Mouse (Mus musculus): ENCODE measurements around the gene Prdm2. TPM values are rescaled to one million over a fixed set of nuclear protein-coding genes. Genes with fewer than 3 reads are reported as not detected.
A peak's percentile ranks its signal among the peaks of the same experiment; 100 is the strongest.

Gene Prdm2
- polyA plus RNA-seq, 1 experiment from 2014 or later, result 5.0 TPM

DNA sequence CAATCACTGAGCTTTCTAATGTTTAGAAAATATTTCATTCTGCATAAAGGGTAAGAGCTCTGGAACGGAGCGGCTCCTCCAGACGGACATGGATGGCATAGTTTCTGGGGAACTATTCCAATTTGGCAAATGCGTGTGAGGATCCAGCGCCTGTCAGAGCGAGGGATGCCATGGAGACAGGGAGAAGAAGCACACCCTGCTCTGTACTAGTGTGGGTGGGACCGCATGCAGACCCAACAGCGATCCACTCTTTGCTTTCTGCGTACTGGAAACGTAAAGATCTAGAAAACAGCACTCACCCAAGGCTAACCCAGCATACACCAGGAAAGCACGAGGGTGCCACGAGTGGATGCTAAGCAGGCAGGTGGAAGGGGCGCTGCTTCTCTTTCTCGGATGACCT, 86.3 kb downstream of the Prdm2 start:
- Histone ChIP-seq H3K9me3 (ENCODE audit: control insufficient read depth, low read length) (no peaks in the 10 kb centered on the region), H3K9ac (ENCODE audit: low read length) (no peak overlapping the region), H3K36me3 (ENCODE audit: control insufficient read depth, insufficient read depth, low read length) (peaks cover 8% of the 10 kb centered on the region), H3K4me1 (replicated peaks; ENCODE audit: control insufficient read depth, insufficient read depth) (no peaks in the 10 kb centered on the region), H3K4me3 (ENCODE audit: low read depth, low read length) (no peak overlapping the region), H3K27ac (replicated peaks) (no peak overlapping the region), H3K27me3 (ENCODE audit: control insufficient read depth, insufficient read depth, low read length) (no peaks in the 10 kb centered on the region), H3K4me2 (replicated peaks; ENCODE audit: low read depth) (no peak overlapping the region)
- ATAC-seq (ENCODE audit: low FRiP score, low TSS enrichment) (no peak), DNase-seq (ENCODE audit: low spot score) (no peak)
- TF ChIP-seq EP300 (optimal IDR thresholded peaks at IDR 0.05), result no peak
- no peak for TF ChIP-seq CTCF (IDR thresholded peaks at IDR 0.05; ENCODE audit: low read depth)
- WGBS, result 82% methylated on average over 14 of the region's 14 CpGs

DNA sequence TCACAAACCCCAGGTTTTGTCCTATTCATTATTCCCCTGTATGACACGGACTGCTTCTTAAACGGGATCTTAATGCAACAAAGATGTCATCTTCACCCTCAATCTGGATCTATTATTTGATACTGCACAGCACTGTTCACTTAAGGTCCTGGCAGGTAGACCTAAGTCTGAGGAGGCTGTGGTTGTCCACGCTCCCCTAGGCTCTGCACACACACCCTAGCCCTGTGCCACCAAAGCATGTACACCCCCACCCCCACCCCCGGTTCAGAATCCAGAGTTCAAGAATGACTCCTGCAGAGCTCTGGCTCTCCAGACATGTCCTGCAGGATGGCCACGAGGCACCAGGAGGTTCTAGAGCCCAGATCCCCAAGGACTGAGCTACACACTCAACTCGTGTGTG, 87.5 kb downstream of the Prdm2 start:
- Histone ChIP-seq H3K4me1 (replicated peaks; ENCODE audit: control insufficient read depth, insufficient read depth) (no peaks in the 10 kb centered on the region), H3K27me3 (ENCODE audit: control insufficient read depth, insufficient read depth, low read length) (no peaks in the 10 kb centered on the region), H3K4me2 (replicated peaks; ENCODE audit: low read depth) (no peak overlapping the region), H3K9me3 (ENCODE audit: control insufficient read depth, low read length) (no peaks in the 10 kb centered on the region), H3K36me3 (ENCODE audit: control insufficient read depth, insufficient read depth, low read length) (0 out of 2 replicates have a peak, but pooled peaks cover 3% of the 10 kb centered on the region), H3K9ac (ENCODE audit: low read length) (no peak overlapping the region), H3K4me3 (ENCODE audit: low read depth, low read length) (no peak overlapping the region), H3K27ac (replicated peaks) (no peak overlapping the region)
- no peak for DNase-seq (ENCODE audit: low spot score)
- WGBS, result 85% methylated on average over 6 of the region's 6 CpGs
- TF ChIP-seq EP300 (optimal IDR thresholded peaks at IDR 0.05), result no peak
- TF ChIP-seq CTCF (IDR thresholded peaks at IDR 0.05; ENCODE audit: low read depth), result no peak
- ATAC-seq (ENCODE audit: low FRiP score, low TSS enrichment), result no peak

DNA sequence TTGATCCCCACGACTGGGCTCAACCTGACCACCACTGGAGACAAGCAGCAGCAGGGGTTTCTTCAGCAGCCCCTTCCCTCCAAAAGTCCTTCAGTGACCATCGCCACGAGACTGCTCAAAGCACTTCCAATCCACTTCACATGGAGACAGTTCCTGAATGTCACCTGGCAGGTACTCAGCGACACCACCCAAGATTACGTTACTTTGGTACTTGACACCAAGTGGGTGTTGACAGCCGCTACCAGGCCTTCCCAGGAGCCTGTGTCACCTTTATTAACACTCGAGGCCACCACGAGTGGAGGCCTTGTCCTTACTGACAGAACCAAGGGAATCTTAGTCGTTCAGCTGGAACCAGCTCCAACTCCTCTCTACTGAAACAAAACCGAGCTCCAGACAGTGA, 89.8 kb downstream of the Prdm2 start:
- ATAC-seq (ENCODE audit: low FRiP score, low TSS enrichment), result no peak
- no peak overlapping the region for H3K4me3 ChIP-seq (ENCODE audit: low read depth, low read length)
- TF ChIP-seq CTCF (IDR thresholded peaks at IDR 0.05; ENCODE audit: low read depth), result no peak
- no peak for TF ChIP-seq EP300 (optimal IDR thresholded peaks at IDR 0.05)
- 0 out of 2 replicates have a peak, but pooled peaks cover 4% of the 10 kb centered on the region for H3K4me1 ChIP-seq (replicated peaks; ENCODE audit: control insufficient read depth, insufficient read depth)
- no peak overlapping the region for H3K4me2 ChIP-seq (replicated peaks; ENCODE audit: low read depth)
- no peak for DNase-seq (ENCODE audit: low spot score)
- H3K9ac ChIP-seq (ENCODE audit: low read length), result no peak overlapping the region
- 0 out of 2 replicates have a peak, but pooled peaks cover 3% of the 10 kb centered on the region for H3K36me3 ChIP-seq (ENCODE audit: control insufficient read depth, insufficient read depth, low read length)
- H3K27me3 ChIP-seq (ENCODE audit: control insufficient read depth, insufficient read depth, low read length), result no peaks in the 10 kb centered on the region
- H3K27ac ChIP-seq (replicated peaks), result no peak overlapping the region
- H3K9me3 ChIP-seq (ENCODE audit: control insufficient read depth, low read length), result no peaks in the 10 kb centered on the region
- WGBS, result 70% methylated on average over 10 of the region's 10 CpGs

DNA sequence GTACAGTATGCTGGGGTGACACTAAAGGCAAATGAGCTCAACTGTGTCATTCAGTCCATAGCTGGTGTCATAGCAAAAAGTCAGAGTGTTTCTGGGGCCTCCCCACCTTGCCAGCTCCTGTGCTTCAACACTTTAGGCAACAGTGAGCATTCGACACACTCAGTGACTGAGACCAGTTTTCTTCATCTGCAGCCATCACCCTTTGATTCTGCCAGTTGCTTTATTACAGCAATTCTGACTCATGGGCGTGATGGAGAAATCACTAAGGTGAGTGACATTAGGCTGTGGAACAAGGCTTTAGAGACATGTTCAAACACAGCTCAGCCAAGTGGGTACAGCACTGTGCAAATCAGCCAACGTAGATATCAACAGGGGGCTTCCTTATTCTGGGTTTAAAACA, 91.6 kb downstream of the Prdm2 start:
- Histone ChIP-seq H3K27me3 (ENCODE audit: control insufficient read depth, insufficient read depth, low read length) (no peaks in the 10 kb centered on the region), H3K4me2 (replicated peaks; ENCODE audit: low read depth) (no peak overlapping the region), H3K27ac (replicated peaks) (no peak overlapping the region), H3K9ac (ENCODE audit: low read length) (no peak overlapping the region), H3K36me3 (ENCODE audit: control insufficient read depth, insufficient read depth, low read length) (no peaks in the 10 kb centered on the region), H3K4me1 (replicated peaks; ENCODE audit: control insufficient read depth, insufficient read depth) (0 out of 2 replicates have a peak, but pooled peaks cover 4% of the 10 kb centered on the region), H3K9me3 (ENCODE audit: control insufficient read depth, low read length) (no peaks in the 10 kb centered on the region), H3K4me3 (ENCODE audit: low read depth, low read length) (no peak overlapping the region)
- ATAC-seq (ENCODE audit: low FRiP score, low TSS enrichment) (no peak), DNase-seq (ENCODE audit: low spot score) (no peak)
- 70% methylated on average over 3 of the region's 3 CpGs for WGBS
- TF ChIP-seq EP300 (optimal IDR thresholded peaks at IDR 0.05), result no peak
- TF ChIP-seq CTCF (IDR thresholded peaks at IDR 0.05; ENCODE audit: low read depth), result no peak

DNA sequence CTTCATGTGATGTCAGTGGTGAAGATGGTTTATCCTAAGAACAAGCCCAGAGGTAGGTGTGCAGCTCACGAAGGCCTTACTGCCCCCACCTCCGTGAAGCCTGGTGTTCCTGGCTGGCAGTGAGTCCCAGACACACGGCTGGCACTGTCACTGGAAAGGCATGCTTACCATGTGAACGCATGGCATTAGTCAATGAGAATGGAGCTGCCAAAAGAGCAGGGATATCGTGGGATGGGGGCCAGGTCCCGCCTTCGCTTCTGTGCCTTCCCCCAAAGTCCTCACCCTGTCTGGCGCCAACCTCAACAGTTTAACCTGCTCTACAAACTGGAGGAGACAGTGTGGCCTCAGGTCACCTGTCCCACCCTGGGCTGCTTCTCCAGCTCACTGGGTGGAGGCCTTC, 92.8 kb downstream of the Prdm2 start:
- Histone ChIP-seq H3K9ac (ENCODE audit: low read length) (no peak overlapping the region), H3K9me3 (ENCODE audit: control insufficient read depth, low read length) (no peaks in the 10 kb centered on the region), H3K4me3 (ENCODE audit: low read depth, low read length) (no peak overlapping the region), H3K36me3 (ENCODE audit: control insufficient read depth, insufficient read depth, low read length) (no peaks in the 10 kb centered on the region), H3K4me2 (replicated peaks; ENCODE audit: low read depth) (no peak overlapping the region), H3K4me1 (replicated peaks; ENCODE audit: control insufficient read depth, insufficient read depth) (0 out of 2 replicates have a peak, but pooled peaks cover 4% of the 10 kb centered on the region), H3K27ac (replicated peaks) (no peak overlapping the region), H3K27me3 (ENCODE audit: control insufficient read depth, insufficient read depth, low read length) (no peaks in the 10 kb centered on the region)
- DNase-seq (ENCODE audit: low spot score) (no peak), ATAC-seq (ENCODE audit: low FRiP score, low TSS enrichment) (no peak)
- TF ChIP-seq CTCF (IDR thresholded peaks at IDR 0.05; ENCODE audit: low read depth) (no peak), EP300 (optimal IDR thresholded peaks at IDR 0.05) (no peak)
- 55% methylated on average over 8 of the region's 8 CpGs for WGBS

DNA sequence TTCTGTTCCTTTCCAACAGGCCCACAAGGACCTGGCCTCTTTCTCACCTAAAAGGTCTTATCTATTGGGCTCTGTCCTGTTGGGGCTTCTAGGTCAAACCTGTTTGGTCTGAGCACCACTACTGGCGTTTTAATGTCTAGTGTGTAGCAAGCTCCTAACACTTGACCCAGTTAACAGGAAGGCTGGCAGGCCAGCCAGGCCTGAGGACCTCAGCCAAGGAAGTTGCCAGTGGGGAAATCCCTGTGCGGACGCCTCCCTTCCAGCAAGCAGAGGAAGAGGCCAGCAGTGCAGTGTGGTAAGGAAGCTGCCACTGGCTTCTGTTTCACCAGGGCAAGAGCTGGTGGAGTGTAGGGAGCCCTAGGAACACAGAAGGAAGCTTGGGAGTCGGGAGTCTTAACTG, 94.0 kb downstream of the Prdm2 start:
- Histone ChIP-seq H3K4me1 (replicated peaks; ENCODE audit: control insufficient read depth, insufficient read depth) (0 out of 2 replicates have a peak, but pooled peaks cover 4% of the 10 kb centered on the region), H3K27me3 (ENCODE audit: control insufficient read depth, insufficient read depth, low read length) (no peaks in the 10 kb centered on the region), H3K9ac (ENCODE audit: low read length) (no peak overlapping the region), H3K4me3 (ENCODE audit: low read depth, low read length) (no peak overlapping the region), H3K27ac (replicated peaks) (no peak overlapping the region), H3K4me2 (replicated peaks; ENCODE audit: low read depth) (no peak overlapping the region), H3K9me3 (ENCODE audit: control insufficient read depth, low read length) (no peaks in the 10 kb centered on the region), H3K36me3 (ENCODE audit: control insufficient read depth, insufficient read depth, low read length) (no peaks in the 10 kb centered on the region)
- DNase-seq (ENCODE audit: low spot score), result peak; percentile 54
- peak; percentile 48 for ATAC-seq (ENCODE audit: low FRiP score, low TSS enrichment)
- WGBS, result 47% methylated on average over 4 of the region's 4 CpGs
- TF ChIP-seq EP300 (optimal IDR thresholded peaks at IDR 0.05) (no peak), CTCF (IDR thresholded peaks at IDR 0.05; ENCODE audit: low read depth) (no peak)

Data from stomach, postnatal 0 days (tissue).